Mouse (Mus musculus): ENCODE data around the gene Kcnq5. TPM values are rescaled to one million over a fixed set of nuclear protein-coding genes. Genes with fewer than 3 reads are reported as not detected.

The Kcnq5 gene
- polyA plus RNA-seq, 1 experiment from 2014 or later, result 0.71 TPM

DNA sequence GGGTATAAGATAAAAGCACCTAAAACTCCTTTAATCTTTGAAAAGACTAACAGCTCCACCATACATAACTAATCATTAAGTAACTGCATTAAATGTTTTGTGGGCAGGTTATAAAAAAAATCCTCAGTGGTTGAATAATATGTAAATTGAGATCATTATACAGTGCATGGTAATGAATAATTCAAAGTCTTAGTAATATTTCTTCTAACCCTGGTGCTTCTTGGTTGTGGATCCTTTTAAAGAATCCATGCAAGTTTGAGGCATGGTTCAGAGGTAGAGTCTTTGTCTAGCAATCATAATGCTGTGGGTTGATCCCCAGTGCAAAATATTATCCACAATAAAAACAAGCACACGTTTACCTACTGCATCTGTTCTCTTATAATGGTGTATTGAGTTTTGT, 272.8 kb downstream of the Kcnq5 start:
- ATAC-seq (replicated peaks; ENCODE audit: low FRiP score, low read depth), result no peak
- Histone ChIP-seq H3K4me1 (replicated peaks; ENCODE audit: insufficient read depth, low read length) (no peaks in the 10 kb centered on the region), H3K4me2 (ENCODE audit: low read length) (no peak overlapping the region), H3K27me3 (ENCODE audit: insufficient read depth, low read length) (no peaks in the 10 kb centered on the region), H3K27ac (no peak overlapping the region), H3K9ac (ENCODE audit: low read depth, low read length) (no peak overlapping the region), H3K9me3 (replicated peaks; ENCODE audit: low read length) (no peaks in the 10 kb centered on the region), H3K4me3 (replicated peaks; ENCODE audit: low read depth, low read length) (no peak overlapping the region), H3K36me3 (ENCODE audit: insufficient read depth, low read length) (no peaks in the 10 kb centered on the region)
- WGBS, result 83% methylated on average over 1 of the region's 1 CpGs
- DNase-seq (ENCODE audit: low spot score), result no peak
- no peak for TF ChIP-seq CTCF (IDR thresholded peaks at IDR 0.05; ENCODE audit: low read depth)

GRCm38 (mm10) chr1:21684444-21684843, 277.3 kb downstream of the Kcnq5 start:
- Histone ChIP-seq H3K4me1 (replicated peaks; ENCODE audit: insufficient read depth, low read length) (no peaks in the 10 kb centered on the region), H3K9me3 (replicated peaks; ENCODE audit: low read length) (no peaks in the 10 kb centered on the region), H3K9ac (ENCODE audit: low read depth, low read length) (no peak overlapping the region), H3K4me3 (replicated peaks; ENCODE audit: low read depth, low read length) (no peak overlapping the region), H3K27ac (no peak overlapping the region), H3K27me3 (ENCODE audit: insufficient read depth, low read length) (no peaks in the 10 kb centered on the region), H3K4me2 (ENCODE audit: low read length) (no peak overlapping the region), H3K36me3 (ENCODE audit: insufficient read depth, low read length) (no peaks in the 10 kb centered on the region)
- TF ChIP-seq CTCF (IDR thresholded peaks at IDR 0.05; ENCODE audit: low read depth), result no peak
- DNase-seq (ENCODE audit: low spot score) (no peak), ATAC-seq (replicated peaks; ENCODE audit: low FRiP score, low read depth) (no peak)
- 79% methylated on average over 3 of the region's 3 CpGs for WGBS

- no peak for TF ChIP-seq CTCF (IDR thresholded peaks at IDR 0.05; ENCODE audit: low read depth)
- no peak overlapping the region for H3K4me3 ChIP-seq (replicated peaks; ENCODE audit: low read depth, low read length)
- no peak overlapping the region for H3K4me2 ChIP-seq (ENCODE audit: low read length)
- 67% methylated on average over 3 of the region's 3 CpGs for WGBS
- no peaks in the 10 kb centered on the region for H3K9me3 ChIP-seq (replicated peaks; ENCODE audit: low read length)
- H3K4me1 ChIP-seq (replicated peaks; ENCODE audit: insufficient read depth, low read length), result no peaks in the 10 kb centered on the region
- no peak overlapping the region for H3K27ac ChIP-seq
- DNase-seq (ENCODE audit: low spot score) (no peak), ATAC-seq (replicated peaks; ENCODE audit: low FRiP score, low read depth) (no peak)
- H3K27me3 ChIP-seq (ENCODE audit: insufficient read depth, low read length), result no peaks in the 10 kb centered on the region
- H3K9ac ChIP-seq (ENCODE audit: low read depth, low read length), result no peak overlapping the region
- no peaks in the 10 kb centered on the region for H3K36me3 ChIP-seq (ENCODE audit: insufficient read depth, low read length)
Observed at GRCm38 (mm10) chr1:21676805-21677204, 284.9 kb downstream of the Kcnq5 start.

GRCm38 (mm10) chr1:21660840-21661239, 300.9 kb downstream of the Kcnq5 start:
- no peaks in the 10 kb centered on the region for H3K27me3 ChIP-seq (ENCODE audit: insufficient read depth, low read length)
- H3K36me3 ChIP-seq (ENCODE audit: insufficient read depth, low read length), result no peaks in the 10 kb centered on the region
- H3K27ac ChIP-seq, result no peak overlapping the region
- DNase-seq (ENCODE audit: low spot score) (no peak), ATAC-seq (replicated peaks; ENCODE audit: low FRiP score, low read depth) (no peak)
- TF ChIP-seq CTCF (IDR thresholded peaks at IDR 0.05; ENCODE audit: low read depth), result no peak
- H3K9me3 ChIP-seq (replicated peaks; ENCODE audit: low read length), result no peaks in the 10 kb centered on the region
- H3K9ac ChIP-seq (ENCODE audit: low read depth, low read length), result no peak overlapping the region
- no peak overlapping the region for H3K4me2 ChIP-seq (ENCODE audit: low read length)
- WGBS, result 83% methylated on average over 3 of the region's 3 CpGs
- no peaks in the 10 kb centered on the region for H3K4me1 ChIP-seq (replicated peaks; ENCODE audit: insufficient read depth, low read length)
- H3K4me3 ChIP-seq (replicated peaks; ENCODE audit: low read depth, low read length), result no peak overlapping the region

DNA sequence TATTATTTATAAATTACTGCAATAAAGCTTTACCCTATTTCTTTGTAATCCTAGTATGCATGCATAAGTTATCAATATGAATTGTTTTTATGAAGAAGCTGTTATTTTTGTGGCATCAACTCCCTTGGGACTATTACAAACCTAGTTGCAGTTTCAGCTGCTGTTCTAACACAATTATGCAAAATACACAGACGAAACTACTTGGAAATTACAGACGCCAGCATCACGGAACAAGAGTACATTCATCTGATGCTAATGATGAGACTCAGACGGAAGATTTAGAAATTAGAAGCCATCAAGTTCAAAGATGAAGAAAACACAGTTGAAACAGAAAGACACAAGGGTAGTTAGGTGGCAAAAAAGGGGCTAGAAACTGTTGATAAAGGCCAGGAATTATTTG, 310.9 kb downstream of the Kcnq5 start:
- no peaks in the 10 kb centered on the region for H3K36me3 ChIP-seq (ENCODE audit: insufficient read depth, low read length)
- no peaks in the 10 kb centered on the region for H3K9me3 ChIP-seq (replicated peaks; ENCODE audit: low read length)
- H3K27ac ChIP-seq, result no peak overlapping the region
- H3K4me1 ChIP-seq (replicated peaks; ENCODE audit: insufficient read depth, low read length), result no peaks in the 10 kb centered on the region
- no peak overlapping the region for H3K4me2 ChIP-seq (ENCODE audit: low read length)
- TF ChIP-seq CTCF (IDR thresholded peaks at IDR 0.05; ENCODE audit: low read depth), result no peak
- H3K27me3 ChIP-seq (ENCODE audit: insufficient read depth, low read length), result no peaks in the 10 kb centered on the region
- ATAC-seq (replicated peaks; ENCODE audit: low FRiP score, low read depth), result no peak
- WGBS, result 78% methylated on average over 4 of the region's 4 CpGs
- H3K4me3 ChIP-seq (replicated peaks; ENCODE audit: low read depth, low read length), result no peak overlapping the region
- no peak overlapping the region for H3K9ac ChIP-seq (ENCODE audit: low read depth, low read length)
- DNase-seq (ENCODE audit: low spot score), result no peak

DNA sequence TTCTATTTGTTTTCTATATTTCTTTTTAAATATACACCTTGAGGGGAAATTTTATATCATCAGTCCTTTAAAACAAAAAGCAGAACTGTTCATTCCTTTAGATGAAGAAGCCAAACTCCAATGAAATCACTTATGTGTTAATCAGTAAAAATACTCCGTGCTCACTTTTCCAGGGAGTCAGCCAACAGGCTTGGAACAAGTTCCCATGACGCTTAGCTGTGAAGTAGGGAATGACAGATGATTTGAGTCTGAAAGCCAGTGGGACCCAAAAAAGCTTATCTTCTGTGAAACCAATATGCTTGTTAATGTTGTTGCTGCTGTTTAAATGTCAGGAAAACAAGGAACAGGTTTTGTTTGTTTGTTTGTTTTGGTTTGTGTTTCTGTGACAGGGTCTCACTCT, 326.3 kb downstream of the Kcnq5 start:
- no peak overlapping the region for H3K9ac ChIP-seq (ENCODE audit: low read depth, low read length)
- H3K4me3 ChIP-seq (replicated peaks; ENCODE audit: low read depth, low read length), result no peak overlapping the region
- ATAC-seq (replicated peaks; ENCODE audit: low FRiP score, low read depth), result no peak
- TF ChIP-seq CTCF (IDR thresholded peaks at IDR 0.05; ENCODE audit: low read depth), result no peak
- no peaks in the 10 kb centered on the region for H3K9me3 ChIP-seq (replicated peaks; ENCODE audit: low read length)
- no peaks in the 10 kb centered on the region for H3K36me3 ChIP-seq (ENCODE audit: insufficient read depth, low read length)
- no peak overlapping the region for H3K4me2 ChIP-seq (ENCODE audit: low read length)
- no peak for DNase-seq (ENCODE audit: low spot score)
- no peaks in the 10 kb centered on the region for H3K4me1 ChIP-seq (replicated peaks; ENCODE audit: insufficient read depth, low read length)
- no peak overlapping the region for H3K27ac ChIP-seq
- no peaks in the 10 kb centered on the region for H3K27me3 ChIP-seq (ENCODE audit: insufficient read depth, low read length)
- 62% methylated on average over 2 of the region's 2 CpGs for WGBS

DNA sequence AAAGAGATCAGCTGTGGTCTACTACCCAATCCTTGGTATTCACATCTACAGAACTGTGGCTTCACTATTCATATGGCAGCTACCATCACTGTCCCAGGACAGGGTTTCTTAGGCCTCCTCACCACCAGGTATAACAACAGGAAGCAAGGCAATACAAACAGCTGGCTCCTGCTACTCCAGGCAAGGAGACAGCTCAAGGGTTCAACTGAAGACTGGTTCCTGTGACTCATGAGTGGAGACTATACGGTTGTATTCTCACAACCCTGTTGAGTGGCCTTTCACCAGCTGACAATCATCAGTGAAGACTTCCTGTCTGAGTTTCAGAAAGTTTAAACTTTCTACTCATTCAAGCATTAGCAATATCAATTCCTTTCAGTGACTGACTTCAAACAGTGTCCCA, 327.7 kb downstream of the Kcnq5 start:
- DNase-seq (ENCODE audit: low spot score) (no peak), ATAC-seq (replicated peaks; ENCODE audit: low FRiP score, low read depth) (no peak)
- Histone ChIP-seq H3K9ac (ENCODE audit: low read depth, low read length) (no peak overlapping the region), H3K4me2 (ENCODE audit: low read length) (no peak overlapping the region), H3K4me1 (replicated peaks; ENCODE audit: insufficient read depth, low read length) (no peaks in the 10 kb centered on the region), H3K4me3 (replicated peaks; ENCODE audit: low read depth, low read length) (no peak overlapping the region), H3K36me3 (ENCODE audit: insufficient read depth, low read length) (no peaks in the 10 kb centered on the region), H3K27me3 (ENCODE audit: insufficient read depth, low read length) (no peaks in the 10 kb centered on the region), H3K27ac (no peak overlapping the region), H3K9me3 (replicated peaks; ENCODE audit: low read length) (no peaks in the 10 kb centered on the region)
- WGBS, result 54% methylated on average over 1 of the region's 1 CpGs
- TF ChIP-seq CTCF (IDR thresholded peaks at IDR 0.05; ENCODE audit: low read depth), result no peak
